Mouse (Mus musculus) midbrain, postnatal 0 days (tissue): ENCODE measurements around the gene Slc38a9. TPM values are rescaled to one million over a fixed set of nuclear protein-coding genes. Genes with fewer than 3 reads are reported as not detected.

Experiments used
- ATAC-seq: fragments of 200-750 bp; cut with Nextera tagmentation; 2 replicates; pipeline ENCODE4 v1.8.0; 2017; ENCODE audit warnings: moderate number of reproducible peaks, mild to moderate bottlenecking, moderate TSS enrichment, moderate library complexity; ENCODE audit not compliant: low FRiP score
- DNase-seq: peaks from one replicate; pipeline ENCODE4 v3.0.0-alpha.2; 2015; ENCODE audit warnings: low spot score
- H3K27ac ChIP-seq: fragments of 300-500 bp; sonication (generic); 2 replicates; pipeline ENCODE4 v1.5.1; 2014; ENCODE audit warnings: low read depth, mild to moderate bottlenecking, low read length, mixed read lengths
- H3K27me3 ChIP-seq: fragments of 300-500 bp; sonication (generic); 2 replicates; pipeline ENCODE4 v1.6.1; 2014; ENCODE audit warnings: low read length, control low read depth, mixed read lengths; ENCODE audit not compliant: insufficient read depth
- H3K36me3 ChIP-seq: fragments of 300-500 bp; sonication (generic); 2 replicates; pipeline ENCODE4 v1.6.1; 2014; ENCODE audit warnings: low read length, control low read depth, mixed read lengths; ENCODE audit not compliant: insufficient read depth
- H3K4me1 ChIP-seq: fragments of 300-500 bp; sonication (generic); 2 replicates; pipeline ENCODE4 v1.6.1; 2014; ENCODE audit warnings: mild to moderate bottlenecking, control low read depth, antibody characterized with exemption, low read length, mixed read lengths; ENCODE audit not compliant: insufficient read depth
- H3K4me2 ChIP-seq: fragments of 300-500 bp; sonication (generic); 2 replicates; pipeline ENCODE4 v1.6.1; 2014; ENCODE audit warnings: low read depth, mild to moderate bottlenecking, low read length, mixed read lengths; ENCODE audit not compliant: poor library complexity, severe bottlenecking
- H3K4me3 ChIP-seq: fragments of 300-500 bp; sonication (generic); 2 replicates; pipeline ENCODE4 v1.5.1; 2014; ENCODE audit warnings: low read depth, mild to moderate bottlenecking, low read length, moderate library complexity
- H3K9ac ChIP-seq: fragments of 300-500 bp; sonication (generic); replicated peaks from 2 replicates; pipeline ENCODE4 v1.6.1; 2014; ENCODE audit warnings: mild to moderate bottlenecking, low read length, moderate library complexity, mixed read lengths; ENCODE audit not compliant: poor library complexity, severe bottlenecking
- H3K9me3 ChIP-seq: fragments of 300-500 bp; sonication (generic); 2 replicates; pipeline ENCODE4 v1.6.1; 2016; ENCODE audit warnings: low read length, control low read depth
- CTCF ChIP-seq: IDR thresholded peaks from 2 replicates; pipeline ENCODE4 v1.5.1; 2016; ENCODE audit warnings: antibody characterized with exemption, mild to moderate bottlenecking
- WGBS: fragments of 180-500 bp; shearing (Covaris S2); extraction: QIAGEN DNeasy Blood & Tissue Kit; methylation state at CpG from one replicate; pipeline ENCODE4 v1.1.7; 2014; 5-methylcytosine and 5-hydroxymethylcytosine counted together
- polyA plus RNA-seq: library from polyadenylated mRNA; unstranded; fragments of >200 nt; fragmentation: Nextera tagmentation; extraction: Ambion mirVana; gene quantifications from 2 replicates; pipeline ENCODE4 v1.2.1, GENCODE M21; 2015
- total RNA-seq: library from RNA; depleted of rRNA; stranded (reverse); fragments of >200 nt; gene quantifications from 2 replicates; pipeline ENCODE4 v1.2.3, GENCODE M21; 2014

The Slc38a9 gene
- total and polyA plus RNA-seq, 2 experiments from 2014 or later, result 10.8 to 14.4 TPM

GRCm38 (mm10) chr13:112636498-112636897, 24.1 kb upstream of the Slc38a9 start:
- no peaks in the 10 kb centered on the region for H3K27me3 ChIP-seq
- no peaks in the 10 kb centered on the region for H3K4me1 ChIP-seq
- H3K9me3 ChIP-seq, result no peaks in the 10 kb centered on the region
- ATAC-seq, result no peak
- H3K27ac ChIP-seq, result no peak overlapping the region
- no peak overlapping the region for H3K4me2 ChIP-seq
- no peak for TF ChIP-seq CTCF
- no peak overlapping the region for H3K4me3 ChIP-seq
- no peak overlapping the region for H3K9ac ChIP-seq
- WGBS, result 35% methylated on average over 3 of the region's 3 CpGs
- no peaks in the 10 kb centered on the region for H3K36me3 ChIP-seq
- no peak for DNase-seq

GRCm38 (mm10) chr13:112639111-112639510, 21.4 kb upstream of the Slc38a9 start:
- H3K4me3 ChIP-seq, result no peak overlapping the region
- H3K27ac ChIP-seq, result no peak overlapping the region
- no peak for TF ChIP-seq CTCF
- no peaks in the 10 kb centered on the region for H3K27me3 ChIP-seq
- 68% methylated on average over 4 of the region's 4 CpGs for WGBS
- H3K9me3 ChIP-seq, result no peaks in the 10 kb centered on the region
- no peak overlapping the region for H3K4me2 ChIP-seq
- H3K9ac ChIP-seq, result no peak overlapping the region
- H3K4me1 ChIP-seq, result no peaks in the 10 kb centered on the region
- ATAC-seq (no peak), DNase-seq (no peak)
- no peaks in the 10 kb centered on the region for H3K36me3 ChIP-seq

- no peak overlapping the region for H3K27ac ChIP-seq
- H3K36me3 ChIP-seq, result no peaks in the 10 kb centered on the region
- no peak for DNase-seq
- TF ChIP-seq CTCF, result no peak
- H3K4me1 ChIP-seq, result no peaks in the 10 kb centered on the region
- no peaks in the 10 kb centered on the region for H3K27me3 ChIP-seq
- H3K9ac ChIP-seq, result no peak overlapping the region
- H3K4me2 ChIP-seq, result no peak overlapping the region
- 90% methylated on average over 3 of the region's 3 CpGs for WGBS
- H3K9me3 ChIP-seq, result no peaks in the 10 kb centered on the region
- H3K4me3 ChIP-seq, result no peak overlapping the region
- ATAC-seq, result no peak
These were observed 17.7 kb upstream of the Slc38a9 start for GRCm38 (mm10) chr13:112642897-112643296.

- H3K4me3 ChIP-seq, result no peak overlapping the region
- no peaks in the 10 kb centered on the region for H3K27me3 ChIP-seq
- H3K27ac ChIP-seq, result no peak overlapping the region
- 81% methylated on average over 3 of the region's 3 CpGs for WGBS
- H3K9ac ChIP-seq, result no peak overlapping the region
- no peaks in the 10 kb centered on the region for H3K36me3 ChIP-seq
- TF ChIP-seq CTCF, result no peak
- DNase-seq (no peak), ATAC-seq (no peak)
- no peaks in the 10 kb centered on the region for H3K9me3 ChIP-seq
- no peak overlapping the region for H3K4me2 ChIP-seq
- no peaks in the 10 kb centered on the region for H3K4me1 ChIP-seq
These were observed 15.6 kb upstream of the Slc38a9 start for GRCm38 (mm10) chr13:112644996-112645395.

GRCm38 (mm10) chr13:112645529-112646186, 14.9 kb upstream of the Slc38a9 start:
- Histone ChIP-seq H3K4me3 (no peak overlapping the region), H3K9ac (no peak overlapping the region), H3K4me2 (no peak overlapping the region), H3K27ac (no peak overlapping the region), H3K9me3 (no peaks in the 10 kb centered on the region), H3K4me1 (no peaks in the 10 kb centered on the region), H3K36me3 (no peaks in the 10 kb centered on the region), H3K27me3 (no peaks in the 10 kb centered on the region)
- ATAC-seq, result no peak
- no peak for TF ChIP-seq CTCF
- 80% methylated on average over 1 of the region's 1 CpGs for WGBS
- no peak for DNase-seq

- Histone ChIP-seq H3K9me3 (peaks cover 11% of the 10 kb centered on the region; the same call in 1 of the 2 replicates), H3K4me2 (no peak overlapping the region), H3K4me1 (no peaks in the 10 kb centered on the region), H3K27ac (no peak overlapping the region), H3K4me3 (no peak overlapping the region), H3K36me3 (no peaks in the 10 kb centered on the region), H3K9ac (no peak overlapping the region), H3K27me3 (no peaks in the 10 kb centered on the region)
- no peak for ATAC-seq
- DNase-seq, result no peak
- WGBS, result 85% methylated on average over 3 of the region's 3 CpGs
- no peak for TF ChIP-seq CTCF
These were observed 9.4 kb upstream of the Slc38a9 start for GRCm38 (mm10) chr13:112651183-112651582.
